27 mouse cellular contexts compared by ENCODE assay signal in genomic region chr15:96776476-96777075, GRCm38 (mm10).
DNase-seq lines count a peak whose midpoint lies in the region; ATAC-seq and TF ChIP-seq lines count a peak whose summit lies in the region.
"Had no signal": no experiment of that assay in that cellular context is flagged by ENCODE, and none has a peak within 500 bp of the region (broad histone marks: within the 10 kb centered on the region; RNA-seq: fewer than 3 reads in every experiment).

No protein-coding gene starts in this region.

- no peak overlapping the region for H3K4me2 ChIP-seq in kidney, embryonic 15.5 days
- H3K4me2 ChIP-seq: heart, embryonic 12.5 days; intestine, embryonic 15.5 days; limb, embryonic 15.5 days; lung, embryonic 14.5 days; midbrain, embryonic 15.5 days; neural tube, embryonic 12.5 days had no signal

- H3K4me3 ChIP-seq in kidney, embryonic 15.5 days (replicated peaks) = no peak overlapping the region
- no peak overlapping the region for H3K4me3 ChIP-seq in kidney, adult 2 months (ENCODE audit: insufficient read depth, low read depth, low read length)
- H3K4me3 ChIP-seq: embryonic facial prominence, embryonic 10.5 days; heart, embryonic 12.5 days; hindbrain, embryonic 10.5 days; intestine, embryonic 15.5 days; limb, embryonic 15.5 days; midbrain, embryonic 15.5 days; neural tube, embryonic 12.5 days had no signal

- H3K27ac ChIP-seq in kidney, embryonic 15.5 days = 0 out of 2 replicates have a peak overlapping the region, but pooled peaks have one; percentile 15
- H3K27ac ChIP-seq in kidney, adult 2 months (ENCODE audit: insufficient read depth, low read depth, low read length) = no peak overlapping the region
- H3K27ac ChIP-seq: embryonic facial prominence, embryonic 10.5 days; hindbrain, embryonic 10.5 days; intestine, embryonic 15.5 days; limb, embryonic 15.5 days; midbrain, embryonic 15.5 days; neural tube, embryonic 12.5 days had no signal

- H3K9me3 ChIP-seq in kidney, embryonic 15.5 days (replicated peaks) = no peaks in the 10 kb centered on the region
- H3K9me3 ChIP-seq: embryonic facial prominence, embryonic 10.5 days; heart, embryonic 12.5 days; hindbrain, embryonic 10.5 days; intestine, embryonic 15.5 days; limb, embryonic 15.5 days; midbrain, embryonic 15.5 days; neural tube, embryonic 12.5 days had no signal

- peaks cover 8% of the 10 kb centered on the region; the same call in 1 of the 2 replicates for H3K4me1 ChIP-seq in kidney, embryonic 15.5 days
- H3K4me1 ChIP-seq in kidney, adult 2 months (ENCODE audit: control insufficient read depth, insufficient read depth, low read length) = no peaks in the 10 kb centered on the region
- H3K4me1 ChIP-seq: midbrain, embryonic 15.5 days; neural tube, embryonic 12.5 days had no signal

- peak; percentile 48 for DNase-seq in gastrocnemius, adult 18-20 months (ENCODE audit: low spot score)
- DNase-seq in gastrocnemius, postnatal 25 days = no peak
- no peak for DNase-seq in kidney, adult 2 months
- DNase-seq in A20 (ENCODE audit: low read depth, low spot score) = peak; percentile 52
- no peak for DNase-seq in embryo, embryonic 11 days
- no peak for DNase-seq in left cerebral cortex, adult 8-10 months (ENCODE audit: low spot score in 2 of 2)
- DNase-seq: adrenal gland, postnatal 25 days; cerebellum, adult 8-10 months; kidney, postnatal 4 days; layer of hippocampus, adult 9-11 months; left cerebral cortex, postnatal 4 days; lung, embryonic 14.5 days; retina, postnatal 1 day; right cerebral cortex, postnatal 25 days; thymus, adult 18-20 months; thymus, postnatal 4 days had no signal

- H3K9ac ChIP-seq in kidney, embryonic 15.5 days = no peak overlapping the region
- H3K9ac ChIP-seq: heart, embryonic 12.5 days; intestine, embryonic 15.5 days; limb, embryonic 15.5 days; lung, embryonic 14.5 days; midbrain, embryonic 15.5 days; neural tube, embryonic 12.5 days had no signal

- WGBS in kidney, embryonic 15.5 days = 69% methylated on average over 9 of the region's 9 CpGs
- WGBS in kidney, adult 2 months = 61% methylated on average over 9 of the region's 9 CpGs

- H3K36me3 ChIP-seq in kidney, embryonic 15.5 days = no peaks in the 10 kb centered on the region
- no peaks in the 10 kb centered on the region for H3K36me3 ChIP-seq in kidney, adult 2 months (ENCODE audit: control insufficient read depth, insufficient read depth, low read length)
- H3K36me3 ChIP-seq: embryonic facial prominence, embryonic 10.5 days; heart, embryonic 12.5 days; hindbrain, embryonic 10.5 days; intestine, embryonic 15.5 days; limb, embryonic 15.5 days; midbrain, embryonic 15.5 days; neural tube, embryonic 12.5 days had no signal

- TF ChIP-seq CTCF in kidney, adult 2 months (conservative IDR thresholded peaks at IDR 0.05; ENCODE audit: insufficient read depth, insufficient read length, low read depth, low read length) = no peak

- no peaks in the 10 kb centered on the region for H3K27me3 ChIP-seq in kidney, embryonic 15.5 days
- no peaks in the 10 kb centered on the region for H3K27me3 ChIP-seq in kidney, adult 2 months (replicated peaks; ENCODE audit: control insufficient read depth, insufficient read depth, low read length)
- H3K27me3 ChIP-seq: heart, embryonic 12.5 days; intestine, embryonic 15.5 days; limb, embryonic 15.5 days; midbrain, embryonic 15.5 days; neural tube, embryonic 12.5 days had no signal

- ATAC-seq in kidney, embryonic 15.5 days (replicated peaks; ENCODE audit: low FRiP score) = no peak
- peak; percentile 42; the same call in 1 of the 2 replicates for ATAC-seq in megakaryocyte-erythroid progenitor cell, adult 5-6 weeks (replicated peaks; ENCODE audit: low FRiP score, low TSS enrichment, poor library complexity, severe bottlenecking)
- ATAC-seq: forebrain, embryonic 16.5 days; hindbrain, embryonic 16.5 days; intestine, embryonic 15.5 days; midbrain, embryonic 15.5 days had no signal

- TF ChIP-seq POLR2A in kidney, adult 2 months (IDR thresholded peaks at IDR 0.05; ENCODE audit: low read depth, low read length) = no peak

Comparison
In these comparisons a context has a peak if more than half of its experiments do, and no peak if none do; other contexts are left out.
1. DNase-seq: peak in gastrocnemius, adult 18-20 months (single experiment) and A20 (single experiment); none in gastrocnemius, postnatal 25 days (single experiment), kidney, adult 2 months (single experiment), embryo, embryonic 11 days (single experiment) and left cerebral cortex, adult 8-10 months (0 of 2).